Mouse (Mus musculus): ENCODE measurements around the gene Lrrc20. TPM values are rescaled to one million over a fixed set of nuclear protein-coding genes. Genes with fewer than 3 reads are reported as not detected.

Lrrc20 gene
- polyA plus RNA-seq, 1 experiment from 2014 or later: 5.8 TPM

- no peaks in the 10 kb centered on the region for H3K4me1 ChIP-seq (ENCODE audit: control insufficient read depth, insufficient read depth, low read length)
- H3K27me3 ChIP-seq (replicated peaks; ENCODE audit: control insufficient read depth, insufficient read depth, low read length): no peaks in the 10 kb centered on the region
- H3K36me3 ChIP-seq (ENCODE audit: control insufficient read depth, insufficient read depth, low read length): no peaks in the 10 kb centered on the region
- 81% methylated on average over 11 of the region's 11 CpGs for WGBS
- H3K9ac ChIP-seq (ENCODE audit: low read depth, low read length): no peak overlapping the region
- H3K4me3 ChIP-seq (ENCODE audit: low read length): no peak overlapping the region
- H3K9me3 ChIP-seq (ENCODE audit: control insufficient read depth, low read length): no peaks in the 10 kb centered on the region
- H3K27ac ChIP-seq (ENCODE audit: low read length): no peak overlapping the region
- H3K4me2 ChIP-seq (ENCODE audit: low read depth, low read length): no peak overlapping the region
- ATAC-seq: no peak
Observed at GRCm38 (mm10) chr10:61484801-61485200, 9.2 kb downstream of the Lrrc20 start.

GRCm38 (mm10) chr10:61486551-61487339 is 11.1 kb downstream of the Lrrc20 start:
- no peak overlapping the region for H3K4me2 ChIP-seq (ENCODE audit: low read depth, low read length)
- no peak overlapping the region for H3K27ac ChIP-seq (ENCODE audit: low read length)
- H3K9me3 ChIP-seq (ENCODE audit: control insufficient read depth, low read length): no peaks in the 10 kb centered on the region
- no peaks in the 10 kb centered on the region for H3K27me3 ChIP-seq (replicated peaks; ENCODE audit: control insufficient read depth, insufficient read depth, low read length)
- WGBS: 85% methylated on average over 8 of the region's 8 CpGs
- no peak overlapping the region for H3K4me3 ChIP-seq (ENCODE audit: low read length)
- no peak overlapping the region for H3K9ac ChIP-seq (ENCODE audit: low read depth, low read length)
- H3K4me1 ChIP-seq (ENCODE audit: control insufficient read depth, insufficient read depth, low read length): no peaks in the 10 kb centered on the region
- no peaks in the 10 kb centered on the region for H3K36me3 ChIP-seq (ENCODE audit: control insufficient read depth, insufficient read depth, low read length)
- no peak for ATAC-seq

- Histone ChIP-seq H3K4me1 (ENCODE audit: control insufficient read depth, insufficient read depth, low read length) (no peaks in the 10 kb centered on the region), H3K9me3 (ENCODE audit: control insufficient read depth, low read length) (no peaks in the 10 kb centered on the region), H3K4me2 (ENCODE audit: low read depth, low read length) (no peak overlapping the region), H3K27ac (ENCODE audit: low read length) (no peak overlapping the region), H3K36me3 (ENCODE audit: control insufficient read depth, insufficient read depth, low read length) (no peaks in the 10 kb centered on the region), H3K9ac (ENCODE audit: low read depth, low read length) (no peak overlapping the region), H3K4me3 (ENCODE audit: low read length) (no peak overlapping the region), H3K27me3 (replicated peaks; ENCODE audit: control insufficient read depth, insufficient read depth, low read length) (no peaks in the 10 kb centered on the region)
- 77% methylated on average over 6 of the region's 6 CpGs for WGBS
- no peak for ATAC-seq
Observed at GRCm38 (mm10) chr10:61488522-61489110, 13.0 kb downstream of the Lrrc20 start.

GRCm38 (mm10) chr10:61491573-61491972 is 16.0 kb downstream of the Lrrc20 start:
- H3K9me3 ChIP-seq (ENCODE audit: control insufficient read depth, low read length): no peaks in the 10 kb centered on the region
- WGBS: 34% methylated on average over 8 of the region's 8 CpGs
- H3K4me3 ChIP-seq (ENCODE audit: low read length): no peak overlapping the region
- H3K4me1 ChIP-seq (ENCODE audit: control insufficient read depth, insufficient read depth, low read length): peaks cover 14% of the 10 kb centered on the region
- peak; percentile 47 for ATAC-seq
- no peak overlapping the region for H3K27ac ChIP-seq (ENCODE audit: low read length)
- H3K4me2 ChIP-seq (ENCODE audit: low read depth, low read length): no peak overlapping the region
- no peaks in the 10 kb centered on the region for H3K27me3 ChIP-seq (replicated peaks; ENCODE audit: control insufficient read depth, insufficient read depth, low read length)
- no peak overlapping the region for H3K9ac ChIP-seq (ENCODE audit: low read depth, low read length)
- no peaks in the 10 kb centered on the region for H3K36me3 ChIP-seq (ENCODE audit: control insufficient read depth, insufficient read depth, low read length)

GRCm38 (mm10) chr10:61492040-61492439 is 16.4 kb downstream of the Lrrc20 start:
- H3K4me2 ChIP-seq (ENCODE audit: low read depth, low read length): no peak overlapping the region
- WGBS: 9% methylated on average over 11 of the region's 11 CpGs
- ATAC-seq: peak; percentile 88
- H3K36me3 ChIP-seq (ENCODE audit: control insufficient read depth, insufficient read depth, low read length): no peaks in the 10 kb centered on the region
- H3K4me3 ChIP-seq (ENCODE audit: low read length): no peak overlapping the region
- H3K9ac ChIP-seq (ENCODE audit: low read depth, low read length): no peak overlapping the region
- H3K4me1 ChIP-seq (ENCODE audit: control insufficient read depth, insufficient read depth, low read length): peaks cover 14% of the 10 kb centered on the region
- no peak overlapping the region for H3K27ac ChIP-seq (ENCODE audit: low read length)
- H3K27me3 ChIP-seq (replicated peaks; ENCODE audit: control insufficient read depth, insufficient read depth, low read length): no peaks in the 10 kb centered on the region
- H3K9me3 ChIP-seq (ENCODE audit: control insufficient read depth, low read length): no peaks in the 10 kb centered on the region

- WGBS: 48% methylated on average over 4 of the region's 4 CpGs
- Histone ChIP-seq H3K4me1 (ENCODE audit: control insufficient read depth, insufficient read depth, low read length) (peaks cover 14% of the 10 kb centered on the region), H3K9me3 (ENCODE audit: control insufficient read depth, low read length) (no peaks in the 10 kb centered on the region), H3K36me3 (ENCODE audit: control insufficient read depth, insufficient read depth, low read length) (no peaks in the 10 kb centered on the region), H3K27ac (ENCODE audit: low read length) (no peak overlapping the region), H3K9ac (ENCODE audit: low read depth, low read length) (0 out of 2 replicates have a peak overlapping the region, but pooled peaks have one; percentile 1), H3K27me3 (replicated peaks; ENCODE audit: control insufficient read depth, insufficient read depth, low read length) (no peaks in the 10 kb centered on the region), H3K4me3 (ENCODE audit: low read length) (no peak overlapping the region), H3K4me2 (ENCODE audit: low read depth, low read length) (no peak overlapping the region)
- ATAC-seq: no peak
Observed at GRCm38 (mm10) chr10:61495461-61495860, 19.9 kb downstream of the Lrrc20 start.

- H3K4me2 ChIP-seq (ENCODE audit: low read depth, low read length): no peak overlapping the region
- H3K4me1 ChIP-seq (ENCODE audit: control insufficient read depth, insufficient read depth, low read length): peaks cover 14% of the 10 kb centered on the region
- H3K27me3 ChIP-seq (replicated peaks; ENCODE audit: control insufficient read depth, insufficient read depth, low read length): no peaks in the 10 kb centered on the region
- no peaks in the 10 kb centered on the region for H3K9me3 ChIP-seq (ENCODE audit: control insufficient read depth, low read length)
- no peak for ATAC-seq
- 37% methylated on average over 9 of the region's 9 CpGs for WGBS
- 0 out of 2 replicates have a peak overlapping the region, but pooled peaks have one; percentile 15 for H3K27ac ChIP-seq (ENCODE audit: low read length)
- H3K4me3 ChIP-seq (ENCODE audit: low read length): no peak overlapping the region
- no peaks in the 10 kb centered on the region for H3K36me3 ChIP-seq (ENCODE audit: control insufficient read depth, insufficient read depth, low read length)
- H3K9ac ChIP-seq (ENCODE audit: low read depth, low read length): no peak overlapping the region
Observed at GRCm38 (mm10) chr10:61496231-61496630, 20.6 kb downstream of the Lrrc20 start.

- H3K27ac ChIP-seq (ENCODE audit: low read length): no peak overlapping the region
- no peaks in the 10 kb centered on the region for H3K9me3 ChIP-seq (ENCODE audit: control insufficient read depth, low read length)
- H3K27me3 ChIP-seq (replicated peaks; ENCODE audit: control insufficient read depth, insufficient read depth, low read length): no peaks in the 10 kb centered on the region
- WGBS: 84% methylated on average over 20 of the region's 20 CpGs
- H3K9ac ChIP-seq (ENCODE audit: low read depth, low read length): no peak overlapping the region
- ATAC-seq: no peak
- no peak overlapping the region for H3K4me2 ChIP-seq (ENCODE audit: low read depth, low read length)
- no peak overlapping the region for H3K4me3 ChIP-seq (ENCODE audit: low read length)
- peaks cover 14% of the 10 kb centered on the region for H3K4me1 ChIP-seq (ENCODE audit: control insufficient read depth, insufficient read depth, low read length)
- no peaks in the 10 kb centered on the region for H3K36me3 ChIP-seq (ENCODE audit: control insufficient read depth, insufficient read depth, low read length)
Observed at GRCm38 (mm10) chr10:61499505-61500466, 24.2 kb downstream of the Lrrc20 start.

- WGBS: 82% methylated on average over 7 of the region's 7 CpGs
- H3K9ac ChIP-seq (ENCODE audit: low read depth, low read length): no peak overlapping the region
- no peak for ATAC-seq
Observed at GRCm38 (mm10) chr10:61500756-61501155, 25.2 kb downstream of the Lrrc20 start.

More at GRCm38 (mm10) chr10:61500756-61501155, 25.2 kb downstream of the Lrrc20 start:
- H3K27ac ChIP-seq (ENCODE audit: low read length): no peak overlapping the region
- no peaks in the 10 kb centered on the region for H3K9me3 ChIP-seq (ENCODE audit: control insufficient read depth, low read length)
- H3K4me2 ChIP-seq (ENCODE audit: low read depth, low read length): no peak overlapping the region
- no peak overlapping the region for H3K4me3 ChIP-seq (ENCODE audit: low read length)
- H3K36me3 ChIP-seq (ENCODE audit: control insufficient read depth, insufficient read depth, low read length): no peaks in the 10 kb centered on the region
- peaks cover 6% of the 10 kb centered on the region; the same call in 1 of the 2 replicates for H3K4me1 ChIP-seq (ENCODE audit: control insufficient read depth, insufficient read depth, low read length)
- H3K27me3 ChIP-seq (replicated peaks; ENCODE audit: control insufficient read depth, insufficient read depth, low read length): no peaks in the 10 kb centered on the region
